Mouse (Mus musculus) adrenal gland, adult 2 months (tissue): ENCODE data around the gene Cdca3. TPM values are rescaled to one million over a fixed set of nuclear protein-coding genes. Genes with fewer than 3 reads are reported as not detected.
A peak's percentile ranks its signal among the peaks of the same experiment; 100 is the strongest.
"Not testable (repeated sequence)": the region's sequence is repeated elsewhere in the genome, so short reads cannot be mapped to it uniquely, and the experiment has no call there.

Experiments used
- DNase-seq: peaks from one replicate; pipeline ENCODE4 v3.0.0; 2021
- long read RNA-seq: library from polyadenylated mRNA; stranded (forward); transcript quantifications from one replicate; pipeline ENCODE4 v2.0.0, GENCODE M21; 2021
- polyA plus RNA-seq: library from polyadenylated mRNA; depleted of rRNA; stranded (reverse); fragments of >200 nt; gene quantifications from 2 replicates; pipeline ENCODE4 v1.2.3, GENCODE M21; 2012; rRNA removed
- total RNA-seq, 2 experiments: library from RNA; stranded (reverse); gene quantifications; 2 replicates each; pipeline ENCODE4 v1.2.3; 2021

The Cdca3 gene
- total RNA-seq, result 1 to 10 TPM; 2.2 to 3.9 TPM
- 5.9 and 8.6 TPM in 2 replicates for polyA plus RNA-seq
- long read RNA-seq, partial matches to known transcripts, result 0 of 2 reads
- long read RNA-seq, other reads (novel, unspliced or antisense), result 0 of 2 reads

- peak; percentile 100 for DNase-seq
These were observed at the start of gene Cdca3, which contains the start of gene Usp5 for GRCm38 (mm10) chr6:124828868-124829798. TSS of gene Cdca3 (plus strand) at chr6:124829547. TSS of gene Usp5 (minus strand) at chr6:124829484.

- no peak for DNase-seq
These were observed 49.3 kb upstream of the Cdca3 start for GRCm38 (mm10) chr6:124779984-124780416.

- DNase-seq, result no peak
These were observed 48.4 kb upstream of the Cdca3 start for GRCm38 (mm10) chr6:124780917-124781316.

GRCm38 (mm10) chr6:124782436-124782835, 46.9 kb upstream of the Cdca3 start:
- DNase-seq, result peak; percentile 24

GRCm38 (mm10) chr6:124786756-124787420, 42.5 kb upstream of the Cdca3 start:
- no peak for DNase-seq

GRCm38 (mm10) chr6:124787722-124788121, 41.6 kb upstream of the Cdca3 start:
- no peak for DNase-seq

- no peak for DNase-seq
These were observed 39.8 kb upstream of the Cdca3 start for GRCm38 (mm10) chr6:124789519-124789918.

GRCm38 (mm10) chr6:124790121-124790520, 39.2 kb upstream of the Cdca3 start:
- DNase-seq, result no peak

- DNase-seq, result no peak
These were observed 37.4 kb upstream of the Cdca3 start for GRCm38 (mm10) chr6:124791911-124792310.

- no peak for DNase-seq
These were observed 33.6 kb upstream of the Cdca3 start for GRCm38 (mm10) chr6:124795781-124796180.

- no peak for DNase-seq
These were observed 33.1 kb upstream of the Cdca3 start for GRCm38 (mm10) chr6:124796200-124796599.

- not testable (repeated sequence) for DNase-seq
These were observed 26.9 kb upstream of the Cdca3 start for GRCm38 (mm10) chr6:124802400-124802799.

GRCm38 (mm10) chr6:124803061-124803460, 26.3 kb upstream of the Cdca3 start:
- no peak for DNase-seq

- not testable (repeated sequence) for DNase-seq
These were observed 25.7 kb upstream of the Cdca3 start for GRCm38 (mm10) chr6:124803691-124804090.

- DNase-seq, result no peak
These were observed 25.0 kb upstream of the Cdca3 start for GRCm38 (mm10) chr6:124804341-124804740.

- peak; percentile 98 for DNase-seq
These were observed 23.7 kb upstream of the Cdca3 start for GRCm38 (mm10) chr6:124805341-124806321.

GRCm38 (mm10) chr6:124806446-124807140, 22.8 kb upstream of the Cdca3 start:
- DNase-seq, result no peak

- no peak for DNase-seq
These were observed 22.0 kb upstream of the Cdca3 start for GRCm38 (mm10) chr6:124807366-124807765.

GRCm38 (mm10) chr6:124807986-124808357, 21.4 kb upstream of the Cdca3 start:
- no peak for DNase-seq

GRCm38 (mm10) chr6:124808358-124809012, 20.9 kb upstream of the Cdca3 start, which contains the start of gene Spsb2:
TSS of gene Spsb2 (plus strand) at chr6:124808661.
- DNase-seq, result peak; percentile 89
